Mouse (Mus musculus) forebrain, embryonic 13.5 days (tissue): ENCODE results near the gene Nup93. TPM values are rescaled to one million over a fixed set of nuclear protein-coding genes. Genes with fewer than 3 reads are reported as not detected.

Experiments used
- ATAC-seq: fragments of 200-750 bp; cut with Nextera tagmentation; 2 replicates; pipeline ENCODE4 v1.8.0; 2017
- H3K27ac ChIP-seq: fragments of 300-500 bp; sonication (generic); 2 replicates; pipeline ENCODE4 v1.5.1; 2015; ENCODE audit warnings: inconsistent platforms, mild to moderate bottlenecking, moderate library complexity
- H3K27me3 ChIP-seq: fragments of 300-500 bp; sonication (generic); 2 replicates; pipeline ENCODE4 v1.6.1; 2015; ENCODE audit warnings: mild to moderate bottlenecking, inconsistent platforms
- H3K36me3 ChIP-seq: fragments of 300-500 bp; sonication (generic); 2 replicates; pipeline ENCODE4 v1.6.1; 2015; ENCODE audit warnings: mild to moderate bottlenecking, inconsistent platforms; ENCODE audit not compliant: poor library complexity, severe bottlenecking
- H3K4me1 ChIP-seq: fragments of 300-500 bp; sonication (generic); 2 replicates; pipeline ENCODE4 v1.6.1; 2015; ENCODE audit warnings: inconsistent platforms
- H3K4me2 ChIP-seq: fragments of 300-500 bp; sonication (generic); 2 replicates; pipeline ENCODE4 v1.6.1; 2015; ENCODE audit warnings: inconsistent platforms, mild to moderate bottlenecking, moderate library complexity
- H3K4me3 ChIP-seq: fragments of 300-500 bp; sonication (generic); 2 replicates; pipeline ENCODE4 v1.5.1; 2015; ENCODE audit warnings: mild to moderate bottlenecking, inconsistent platforms
- H3K9ac ChIP-seq: fragments of 300-500 bp; sonication (generic); 2 replicates; pipeline ENCODE4 v1.6.1; 2015; ENCODE audit warnings: mild to moderate bottlenecking, inconsistent platforms
- H3K9me3 ChIP-seq: fragments of 300-500 bp; sonication (generic); replicated peaks from 2 replicates; pipeline ENCODE4 v1.6.1; 2016; ENCODE audit warnings: inconsistent platforms
- WGBS: fragments of 180-500 bp; shearing (Covaris S2); methylation state at CpG from one replicate; pipeline ENCODE4 v1.1.7; 2015; 5-methylcytosine and 5-hydroxymethylcytosine counted together
- polyA plus RNA-seq: library from polyadenylated mRNA; unstranded; fragments of >200 nt; fragmentation: Nextera tagmentation; extraction: Ambion mirVana; gene quantifications from 2 replicates; pipeline ENCODE4 v1.2.1, GENCODE M21; 2015

Gene Nup93
- polyA plus RNA-seq, 1 experiment from 2014 or later: 83.6 TPM

GRCm38 (mm10) chr8:94178857-94179712, 35.3 kb upstream of the Nup93 start, which contains the start of gene Mt1:
Gene Mt1, plus strand, starts transcription at chr8:94179082.
- Histone ChIP-seq H3K27me3 (peaks cover 86% of the 10 kb centered on the region), H3K36me3 (no peaks in the 10 kb centered on the region), H3K4me3 (peak within 1 kb of the TSS; percentile 43), H3K4me2 (peak within 1 kb of the TSS; percentile 76), H3K4me1 (peaks cover 33% of the 10 kb centered on the region), H3K9ac (peak within 1 kb of the TSS; percentile 62), H3K9me3 (no peaks in the 10 kb centered on the region), H3K27ac (no peak within 1 kb of the TSS)
- peak; percentile 87 for ATAC-seq
- under 1% methylated on average over 50 of the region's 50 CpGs for WGBS

- H3K4me2 ChIP-seq: peak overlapping the region; percentile 76
- no peaks in the 10 kb centered on the region for H3K36me3 ChIP-seq
- no peaks in the 10 kb centered on the region for H3K9me3 ChIP-seq
- no peak overlapping the region for H3K27ac ChIP-seq
- peak overlapping the region; percentile 62 for H3K9ac ChIP-seq
- peaks cover 28% of the 10 kb centered on the region for H3K4me1 ChIP-seq
- ATAC-seq: no peak
- H3K27me3 ChIP-seq: peaks cover 86% of the 10 kb centered on the region
- peak overlapping the region; percentile 43 for H3K4me3 ChIP-seq
- 3% methylated on average over 25 of the region's 25 CpGs for WGBS
Observed at GRCm38 (mm10) chr8:94179713-94180560, 34.4 kb upstream of the Nup93 start.

GRCm38 (mm10) chr8:94180561-94180908, 33.8 kb upstream of the Nup93 start:
- no peak overlapping the region for H3K9ac ChIP-seq
- H3K9me3 ChIP-seq: no peaks in the 10 kb centered on the region
- no peak overlapping the region for H3K27ac ChIP-seq
- no peaks in the 10 kb centered on the region for H3K36me3 ChIP-seq
- H3K27me3 ChIP-seq: peaks cover 85% of the 10 kb centered on the region
- WGBS: 87% methylated on average over 1 of the region's 1 CpGs
- no peak for ATAC-seq
- peaks cover 27% of the 10 kb centered on the region for H3K4me1 ChIP-seq
- H3K4me3 ChIP-seq: no peak overlapping the region; the same call in 1 of the 2 replicates
- H3K4me2 ChIP-seq: peak overlapping the region; percentile 76; the same call in 1 of the 2 replicates

DNA sequence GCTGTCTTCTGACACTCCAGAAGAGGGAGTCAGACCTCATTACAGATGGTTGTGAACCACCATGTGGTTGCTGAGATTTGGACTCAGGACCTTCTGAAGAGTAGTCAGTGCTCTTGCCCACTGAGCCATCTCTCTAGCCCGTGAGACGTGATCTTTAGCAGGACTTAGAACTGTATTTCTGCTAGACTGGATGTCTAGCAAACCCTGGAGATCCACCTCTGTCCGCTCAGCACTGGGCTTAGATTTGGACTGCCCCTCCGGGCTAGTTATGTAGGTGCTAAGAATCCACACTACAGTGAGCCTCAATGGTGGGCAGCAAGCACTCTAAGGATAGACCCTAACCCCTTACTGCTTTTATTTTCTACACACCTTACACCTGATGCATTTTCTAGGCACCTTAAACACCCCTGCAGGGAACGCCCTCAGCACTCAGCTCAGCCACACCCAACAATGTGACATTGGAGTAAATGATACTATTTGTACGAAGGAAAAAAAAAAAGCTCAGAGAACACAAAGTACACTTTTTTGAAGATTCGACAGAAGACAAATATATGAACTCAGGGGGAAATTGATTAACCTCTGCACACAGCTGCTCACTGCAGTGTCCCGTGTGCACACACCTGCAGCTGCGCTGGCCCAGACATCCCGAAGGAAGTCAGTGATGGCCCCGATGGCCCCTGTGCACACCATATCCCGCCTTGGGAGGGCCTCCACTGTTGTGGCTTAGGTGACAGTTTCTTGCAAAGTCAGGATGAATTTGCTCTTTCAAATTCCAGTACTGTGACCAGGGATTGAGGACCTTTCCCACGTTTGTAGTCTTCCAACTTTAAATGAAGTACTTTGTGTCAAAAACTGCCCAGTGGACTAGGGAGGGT, 32.1 kb upstream of the Nup93 start:
- Histone ChIP-seq H3K36me3 (no peaks in the 10 kb centered on the region), H3K9me3 (no peaks in the 10 kb centered on the region), H3K4me3 (peak overlapping the region; percentile 2), H3K27me3 (peaks cover 92% of the 10 kb centered on the region), H3K27ac (no peak overlapping the region), H3K9ac (no peak overlapping the region), H3K4me1 (peaks cover 37% of the 10 kb centered on the region), H3K4me2 (peak overlapping the region; percentile 52)
- no peak for ATAC-seq
- 69% methylated on average over 13 of the region's 13 CpGs for WGBS

DNA sequence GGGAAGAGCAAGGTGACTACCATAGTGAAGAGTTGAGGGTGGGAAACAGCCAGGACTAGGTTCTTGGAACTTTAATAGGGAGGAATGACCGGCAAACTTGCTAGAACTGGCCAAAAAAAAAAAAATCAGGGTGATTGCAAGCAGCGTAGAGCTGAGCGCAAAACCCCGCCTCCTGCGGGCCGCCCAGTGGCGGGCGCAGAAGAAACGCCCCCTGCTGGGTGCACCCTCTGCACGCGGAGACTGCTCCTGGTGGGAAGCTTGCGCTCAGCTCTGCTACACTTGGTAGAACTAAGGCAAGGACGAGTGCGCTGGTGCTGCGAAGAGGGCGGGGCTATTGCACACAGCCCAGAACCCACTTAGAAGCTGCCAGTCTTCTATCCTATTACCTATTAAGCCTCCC, 31.2 kb upstream of the Nup93 start:
- peaks cover 42% of the 10 kb centered on the region for H3K4me1 ChIP-seq
- no peaks in the 10 kb centered on the region for H3K9me3 ChIP-seq
- peak; percentile 76 for ATAC-seq
- no peak overlapping the region for H3K9ac ChIP-seq
- peaks cover 91% of the 10 kb centered on the region for H3K27me3 ChIP-seq
- WGBS: under 1% methylated on average over 16 of the region's 16 CpGs
- H3K27ac ChIP-seq: no peak overlapping the region
- H3K4me2 ChIP-seq: peak overlapping the region; percentile 52
- H3K4me3 ChIP-seq: peak overlapping the region; percentile 2
- H3K36me3 ChIP-seq: no peaks in the 10 kb centered on the region

DNA sequence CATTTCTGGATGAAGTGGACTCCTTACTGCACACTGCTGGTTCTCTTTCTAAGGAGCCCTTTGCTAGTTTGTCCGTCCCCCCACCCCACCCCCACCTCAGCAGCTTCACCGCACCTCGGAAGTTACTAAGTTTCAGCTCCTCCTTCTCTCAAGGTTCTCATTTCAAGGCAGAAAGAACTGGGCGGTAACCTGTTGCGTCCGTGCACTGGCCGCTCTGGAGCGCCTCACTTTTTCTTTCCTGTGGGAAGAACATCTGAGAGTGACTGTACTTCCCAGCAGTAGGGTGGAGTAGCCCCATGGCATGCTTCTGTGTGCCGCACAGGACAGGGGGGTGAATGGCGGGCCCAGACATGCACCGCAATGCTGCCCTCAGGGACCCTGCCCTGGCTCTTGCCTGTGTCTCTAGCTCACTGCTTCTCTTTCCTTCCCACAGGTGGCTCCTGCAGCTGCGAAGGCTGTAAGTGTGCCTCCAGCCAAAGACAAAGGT, 30.0 kb upstream of the Nup93 start:
- H3K36me3 ChIP-seq: no peaks in the 10 kb centered on the region
- H3K27ac ChIP-seq: no peak overlapping the region
- WGBS: 26% methylated on average over 12 of the region's 12 CpGs
- peaks cover 36% of the 10 kb centered on the region for H3K4me1 ChIP-seq
- no peaks in the 10 kb centered on the region for H3K9me3 ChIP-seq
- no peak for ATAC-seq
- H3K4me3 ChIP-seq: no peak overlapping the region
- H3K27me3 ChIP-seq: peaks cover 78% of the 10 kb centered on the region
- H3K4me2 ChIP-seq: no peak overlapping the region
- H3K9ac ChIP-seq: no peak overlapping the region

GRCm38 (mm10) chr8:94185791-94186190, 28.6 kb upstream of the Nup93 start:
- 64% methylated on average over 6 of the region's 6 CpGs for WGBS

GRCm38 (mm10) chr8:94186542-94186941, 27.8 kb upstream of the Nup93 start:
- ATAC-seq: peak; percentile 39; the same call in 1 of the 2 replicates
- Histone ChIP-seq H3K4me2 (peak overlapping the region; percentile 41), H3K4me1 (peaks cover 34% of the 10 kb centered on the region), H3K27me3 (peaks cover 60% of the 10 kb centered on the region), H3K9me3 (no peaks in the 10 kb centered on the region), H3K4me3 (no peak overlapping the region), H3K27ac (no peak overlapping the region), H3K9ac (peak overlapping the region; percentile 21; the same call in 1 of the 2 replicates), H3K36me3 (no peaks in the 10 kb centered on the region)
- WGBS: 3% methylated on average over 17 of the region's 17 CpGs

More at GRCm38 (mm10) chr8:94185791-94186190, 28.6 kb upstream of the Nup93 start:
- Histone ChIP-seq H3K9ac (no peak overlapping the region), H3K36me3 (no peaks in the 10 kb centered on the region), H3K4me3 (no peak overlapping the region), H3K27ac (no peak overlapping the region), H3K27me3 (peaks cover 64% of the 10 kb centered on the region), H3K4me1 (peaks cover 29% of the 10 kb centered on the region), H3K9me3 (no peaks in the 10 kb centered on the region), H3K4me2 (no peak overlapping the region)
- ATAC-seq: no peak

- no peak overlapping the region for H3K4me3 ChIP-seq
- H3K36me3 ChIP-seq: no peaks in the 10 kb centered on the region
- no peak overlapping the region for H3K27ac ChIP-seq
- no peaks in the 10 kb centered on the region for H3K9me3 ChIP-seq
- peak overlapping the region; percentile 21; the same call in 1 of the 2 replicates for H3K9ac ChIP-seq
- ATAC-seq: no peak
- H3K27me3 ChIP-seq: peaks cover 51% of the 10 kb centered on the region
- H3K4me1 ChIP-seq: peaks cover 35% of the 10 kb centered on the region
- WGBS: 33% methylated on average over 21 of the region's 21 CpGs
- peak overlapping the region; percentile 1; the same call in 1 of the 2 replicates for H3K4me2 ChIP-seq
Observed at GRCm38 (mm10) chr8:94187290-94188002, 26.9 kb upstream of the Nup93 start.

GRCm38 (mm10) chr8:94189275-94190031, 24.9 kb upstream of the Nup93 start:
- H3K27ac ChIP-seq: no peak overlapping the region
- H3K9me3 ChIP-seq: no peaks in the 10 kb centered on the region
- peaks cover 31% of the 10 kb centered on the region for H3K27me3 ChIP-seq
- H3K4me3 ChIP-seq: no peak overlapping the region
- H3K4me2 ChIP-seq: no peak overlapping the region
- no peak overlapping the region for H3K9ac ChIP-seq
- H3K4me1 ChIP-seq: peaks cover 35% of the 10 kb centered on the region
- H3K36me3 ChIP-seq: no peaks in the 10 kb centered on the region
- ATAC-seq: no peak
- WGBS: 65% methylated on average over 13 of the region's 13 CpGs
